Mouse (Mus musculus): Measurements from ENCODE around the gene Endou. TPM values are rescaled to one million over a fixed set of nuclear protein-coding genes. Genes with fewer than 3 reads are reported as not detected.

Endou gene
- polyA plus RNA-seq (2016; fragmentation: Nextera tagmentation; extraction: Ambion mirVana) = 0.11 and 0.18 TPM in 2 replicates

DNA sequence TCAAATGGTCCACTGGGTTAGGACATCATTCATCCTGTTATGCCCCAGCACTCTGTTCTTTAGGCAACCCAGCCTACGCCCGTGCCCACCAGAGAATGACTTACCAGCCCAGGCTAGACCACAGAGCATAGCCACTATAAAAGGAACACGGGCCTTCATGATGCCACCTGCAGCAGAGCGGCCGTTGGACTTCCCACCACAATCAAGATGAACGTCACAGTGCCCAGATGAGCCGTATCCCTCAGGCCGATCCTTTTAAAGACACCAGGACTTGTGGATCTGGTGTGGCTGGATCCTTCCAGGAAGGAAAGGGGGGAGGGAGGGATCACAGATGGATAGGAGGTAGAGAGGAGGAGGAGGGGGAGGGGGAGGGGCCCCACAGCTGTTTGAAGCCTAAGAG, at the start of gene Endou:
Endou (minus strand) TSS at position 229 of the 400 bp plus-strand sequence.
- Histone ChIP-seq H3K4me1 (peaks cover 8% of the 10 kb centered on the region), H3K27ac (no peak within 1 kb of the TSS), H3K9me3 (no peaks in the 10 kb centered on the region), H3K4me3 (no peak within 1 kb of the TSS), H3K27me3 (ENCODE audit: insufficient read depth, poor library complexity, severe bottlenecking) (peaks cover 14% of the 10 kb centered on the region; the same call in 1 of the 2 replicates), H3K36me3 (no peaks in the 10 kb centered on the region)
- no peak for DNase-seq (ENCODE audit: low spot score)
- WGBS = 84% methylated on average over 8 of the region's 8 CpGs

DNA sequence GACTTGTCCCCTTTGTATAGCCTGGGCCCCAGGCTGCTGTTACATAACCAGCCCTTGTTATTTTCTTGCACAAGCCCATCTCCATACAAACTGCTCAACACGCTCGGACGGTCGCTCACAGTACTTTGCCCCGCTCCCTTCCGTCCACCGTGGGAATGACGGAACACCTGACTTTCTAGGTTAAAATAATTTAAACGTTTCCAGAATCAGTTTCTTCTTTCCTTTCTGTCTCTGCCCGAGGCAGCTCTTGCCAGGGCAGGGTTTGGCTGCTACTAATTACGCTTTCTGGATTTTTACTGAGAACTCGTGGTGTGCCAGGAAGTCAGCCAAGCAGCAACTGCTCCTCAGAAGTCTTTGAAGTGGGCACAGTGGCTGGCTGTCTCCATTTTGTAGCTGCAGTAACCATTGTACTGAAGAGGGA, 49.5 kb upstream of the Endou start:
- Histone ChIP-seq H3K4me1 (peaks cover 48% of the 10 kb centered on the region), H3K27me3 (ENCODE audit: insufficient read depth, poor library complexity, severe bottlenecking) (peaks cover 7% of the 10 kb centered on the region; the same call in 1 of the 2 replicates), H3K27ac (0 out of 2 replicates have a peak overlapping the region, but pooled peaks have one; percentile 19), H3K9me3 (no peaks in the 10 kb centered on the region), H3K36me3 (no peaks in the 10 kb centered on the region), H3K4me3 (no peak overlapping the region)
- 86% methylated on average over 12 of the region's 12 CpGs for WGBS
- no peak for DNase-seq (ENCODE audit: low spot score)

DNA sequence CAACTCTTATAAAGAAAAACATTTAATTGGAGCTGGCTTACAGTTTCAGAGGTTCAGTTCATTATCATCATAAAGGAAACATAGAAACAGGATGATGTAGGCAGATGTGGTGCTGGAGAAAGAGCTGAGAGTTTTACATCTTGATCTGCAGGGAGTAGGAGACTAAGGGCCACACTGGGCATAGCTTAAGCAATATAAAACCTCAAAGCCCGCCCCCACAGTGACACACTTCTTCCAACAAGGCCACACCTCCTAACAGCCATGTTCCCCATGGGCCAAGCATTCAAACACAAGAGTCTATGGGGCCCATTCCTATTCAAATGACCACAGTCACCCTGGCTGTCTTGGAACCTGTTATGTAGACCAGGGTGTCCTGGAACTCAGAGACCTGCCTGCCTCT, 48.4 kb upstream of the Endou start:
- Histone ChIP-seq H3K27ac (no peak overlapping the region), H3K4me3 (no peak overlapping the region), H3K9me3 (no peaks in the 10 kb centered on the region), H3K4me1 (peaks cover 53% of the 10 kb centered on the region), H3K27me3 (ENCODE audit: insufficient read depth, poor library complexity, severe bottlenecking) (peaks cover 17% of the 10 kb centered on the region), H3K36me3 (no peaks in the 10 kb centered on the region)
- no peak for DNase-seq (ENCODE audit: low spot score)
- 89% methylated on average over 1 of the region's 1 CpGs for WGBS

DNA sequence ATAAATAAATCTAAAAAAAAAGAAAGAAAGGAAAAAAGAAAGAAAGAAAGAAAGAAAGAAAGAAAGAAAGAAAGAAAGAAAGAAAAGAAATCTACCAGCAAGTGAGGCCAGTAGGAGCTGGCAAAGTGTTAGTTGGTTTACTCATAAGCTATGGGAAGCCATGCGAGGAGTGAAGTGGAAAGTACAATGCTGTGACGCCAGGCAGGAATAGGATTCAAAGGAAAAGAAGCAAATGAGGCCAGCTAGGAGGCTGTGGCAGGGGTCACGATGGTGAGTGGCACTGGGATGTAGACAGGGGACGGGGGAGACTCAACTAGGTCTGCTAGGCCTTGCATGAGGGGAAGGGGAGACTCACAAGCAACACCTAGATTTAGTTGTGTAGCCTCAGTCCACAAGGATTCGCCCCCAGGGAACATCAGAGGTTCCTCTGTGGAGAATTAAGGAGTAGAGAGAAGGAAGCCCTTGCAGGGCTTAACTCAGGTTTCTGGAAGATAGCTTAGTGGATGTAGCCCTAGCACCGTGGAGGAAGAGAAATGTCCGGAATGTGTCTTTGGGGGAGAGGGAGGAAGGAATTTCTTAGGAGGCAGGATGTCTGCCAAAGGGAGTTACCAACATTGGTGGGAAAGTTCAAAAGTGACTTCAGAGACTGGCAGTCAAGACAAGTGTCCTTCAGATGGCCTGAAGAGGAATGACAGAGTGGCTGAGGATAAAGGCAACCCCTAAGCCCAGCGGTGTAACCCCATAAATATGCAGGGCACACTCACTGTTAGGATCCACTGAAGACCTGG, 47.4 kb upstream of the Endou start, which contains the start of gene Slc48a1:
Slc48a1 (plus strand) TSS at position 210 of the 788 bp plus-strand sequence.
- no peak within 1 kb of the TSS for H3K4me3 ChIP-seq
- H3K36me3 ChIP-seq = no peaks in the 10 kb centered on the region
- peaks cover 55% of the 10 kb centered on the region for H3K4me1 ChIP-seq
- 55% methylated on average over 8 of the region's 8 CpGs for WGBS
- H3K27ac ChIP-seq = peak within 1 kb of the TSS; percentile 70
- peaks cover 17% of the 10 kb centered on the region for H3K27me3 ChIP-seq (ENCODE audit: insufficient read depth, poor library complexity, severe bottlenecking)
- no peak for DNase-seq (ENCODE audit: low spot score)
- H3K9me3 ChIP-seq = no peaks in the 10 kb centered on the region

DNA sequence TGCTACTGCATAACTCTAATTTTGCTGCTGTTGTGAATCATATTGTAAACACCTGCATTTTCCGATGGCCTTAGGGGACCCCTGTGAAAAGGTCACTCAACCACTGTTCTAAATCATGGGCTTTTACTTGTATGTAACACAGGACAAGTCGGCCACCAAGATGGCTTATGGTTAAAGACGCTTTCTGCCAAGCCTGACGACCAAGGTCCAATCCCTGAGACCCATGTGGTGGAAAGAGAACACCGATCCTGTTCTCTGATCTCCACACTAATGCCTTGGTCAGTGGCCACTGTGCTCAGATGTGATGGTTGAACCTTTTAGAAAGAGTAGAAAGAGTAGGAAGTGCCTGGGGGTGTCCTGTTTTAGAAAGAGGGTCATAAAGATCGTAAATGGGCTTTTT, 45.8 kb upstream of the Endou start:
- no peak for DNase-seq (ENCODE audit: low spot score)
- no peaks in the 10 kb centered on the region for H3K36me3 ChIP-seq
- H3K9me3 ChIP-seq = no peaks in the 10 kb centered on the region
- H3K27ac ChIP-seq = no peak overlapping the region
- WGBS = 81% methylated on average over 6 of the region's 6 CpGs
- H3K4me3 ChIP-seq = no peak overlapping the region
- peaks cover 17% of the 10 kb centered on the region for H3K27me3 ChIP-seq (ENCODE audit: insufficient read depth, poor library complexity, severe bottlenecking)
- peaks cover 57% of the 10 kb centered on the region for H3K4me1 ChIP-seq

DNA sequence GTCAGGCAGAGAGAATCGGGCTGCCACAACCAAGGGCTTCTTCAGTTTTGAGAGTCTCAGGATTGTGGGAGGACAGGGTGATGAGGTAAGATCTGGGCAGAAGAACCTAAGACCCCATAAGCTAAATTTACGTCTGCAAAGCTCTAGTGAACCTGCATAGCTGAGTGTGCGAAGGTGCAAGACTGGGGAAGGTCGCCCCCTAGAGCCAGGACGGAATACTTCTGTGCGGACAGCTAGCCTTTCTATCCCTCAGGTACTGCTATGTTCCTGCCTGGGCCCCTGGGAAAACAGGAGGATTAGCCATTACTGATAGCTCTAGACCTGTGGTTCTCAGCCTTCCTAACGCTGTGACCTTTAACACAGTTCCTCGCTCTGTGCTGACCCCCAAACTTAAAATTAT, 45.4 kb upstream of the Endou start:
- peak overlapping the region; percentile 22 for H3K4me3 ChIP-seq
- H3K9me3 ChIP-seq = no peaks in the 10 kb centered on the region
- H3K36me3 ChIP-seq = no peaks in the 10 kb centered on the region
- WGBS = 8% methylated on average over 8 of the region's 8 CpGs
- H3K27ac ChIP-seq = no peak overlapping the region
- peaks cover 54% of the 10 kb centered on the region for H3K4me1 ChIP-seq
- peaks cover 19% of the 10 kb centered on the region for H3K27me3 ChIP-seq (ENCODE audit: insufficient read depth, poor library complexity, severe bottlenecking)
- no peak for DNase-seq (ENCODE audit: low spot score)

DNA sequence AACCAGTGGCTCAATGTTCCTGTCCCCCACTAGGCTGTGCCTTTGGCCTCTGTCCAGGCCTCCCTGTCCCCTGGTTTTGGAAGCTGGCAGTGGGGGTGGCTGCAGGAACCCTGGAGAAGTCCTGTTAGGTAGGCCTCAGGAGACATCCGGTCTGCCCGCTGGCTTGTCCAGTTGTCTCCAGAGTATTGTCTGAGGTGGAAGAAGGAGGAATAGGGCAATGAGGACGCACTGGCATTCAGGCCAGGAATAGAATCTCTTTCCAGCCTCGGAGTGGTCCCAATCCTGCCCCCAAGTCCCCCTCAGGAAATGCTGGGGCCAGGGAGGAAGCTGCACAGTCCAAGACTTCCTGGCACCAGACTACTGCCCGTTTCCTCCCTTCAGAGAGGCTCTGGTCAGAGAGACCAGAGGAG, 42.8 kb upstream of the Endou start:
- Histone ChIP-seq H3K27ac (peak overlapping the region; percentile 88), H3K36me3 (no peaks in the 10 kb centered on the region), H3K4me1 (peaks cover 50% of the 10 kb centered on the region), H3K9me3 (no peaks in the 10 kb centered on the region), H3K27me3 (ENCODE audit: insufficient read depth, poor library complexity, severe bottlenecking) (peaks cover 45% of the 10 kb centered on the region), H3K4me3 (peak overlapping the region; percentile 23)
- DNase-seq (ENCODE audit: low spot score) = no peak
- 54% methylated on average over 5 of the region's 5 CpGs for WGBS

DNA sequence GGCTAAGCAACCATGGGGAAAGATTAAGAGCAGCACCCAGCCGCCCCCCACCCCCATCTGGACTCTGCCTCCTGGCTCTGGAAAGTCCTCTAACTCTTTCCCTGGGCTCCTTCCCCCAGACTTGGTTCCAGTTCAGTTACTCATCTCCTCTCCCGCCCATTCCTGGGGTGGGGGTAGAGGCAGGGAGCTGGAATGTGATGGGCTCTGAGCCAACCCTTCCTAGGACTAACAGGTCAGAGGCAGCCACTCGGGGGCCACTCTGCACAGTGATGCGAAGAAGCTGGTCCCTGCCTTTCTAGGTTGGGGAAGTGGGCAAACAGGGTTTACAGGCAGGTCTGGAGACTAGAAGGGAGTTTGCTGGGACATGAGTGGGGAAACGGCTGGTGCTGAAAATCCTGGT, 42.0 kb upstream of the Endou start:
- Histone ChIP-seq H3K27ac (peak overlapping the region; percentile 88), H3K9me3 (no peaks in the 10 kb centered on the region), H3K27me3 (ENCODE audit: insufficient read depth, poor library complexity, severe bottlenecking) (peaks cover 48% of the 10 kb centered on the region), H3K4me3 (peak overlapping the region; percentile 23), H3K36me3 (no peaks in the 10 kb centered on the region), H3K4me1 (peaks cover 49% of the 10 kb centered on the region)
- peak; percentile 91 for DNase-seq (ENCODE audit: low spot score)
- 18% methylated on average over 5 of the region's 5 CpGs for WGBS

DNA sequence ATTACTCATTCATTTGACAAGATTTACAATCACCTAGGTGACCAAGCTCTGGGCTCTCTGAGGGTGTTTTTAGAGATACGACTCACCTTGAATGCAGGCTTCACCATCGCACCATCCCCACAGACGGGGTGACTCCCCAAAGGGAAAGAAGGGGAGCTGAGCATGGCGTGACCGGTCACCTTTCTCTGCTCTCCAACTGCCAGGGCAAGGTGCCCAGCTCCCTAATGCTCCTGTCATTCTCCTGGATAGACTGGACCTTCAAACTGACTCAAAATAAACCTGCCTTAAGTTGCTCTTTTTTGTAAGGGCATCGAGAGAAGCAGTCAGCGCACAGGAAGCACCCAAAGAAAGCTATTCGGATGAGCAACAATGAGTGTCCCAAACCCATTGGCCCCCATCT, 39.1 kb upstream of the Endou start:
- peaks cover 66% of the 10 kb centered on the region for H3K27me3 ChIP-seq (ENCODE audit: insufficient read depth, poor library complexity, severe bottlenecking)
- 79% methylated on average over 8 of the region's 8 CpGs for WGBS
- H3K9me3 ChIP-seq = no peaks in the 10 kb centered on the region
- no peaks in the 10 kb centered on the region for H3K36me3 ChIP-seq
- no peak overlapping the region for H3K27ac ChIP-seq
- peaks cover 67% of the 10 kb centered on the region for H3K4me1 ChIP-seq
- no peak for DNase-seq (ENCODE audit: low spot score)
- H3K4me3 ChIP-seq = no peak overlapping the region

DNA sequence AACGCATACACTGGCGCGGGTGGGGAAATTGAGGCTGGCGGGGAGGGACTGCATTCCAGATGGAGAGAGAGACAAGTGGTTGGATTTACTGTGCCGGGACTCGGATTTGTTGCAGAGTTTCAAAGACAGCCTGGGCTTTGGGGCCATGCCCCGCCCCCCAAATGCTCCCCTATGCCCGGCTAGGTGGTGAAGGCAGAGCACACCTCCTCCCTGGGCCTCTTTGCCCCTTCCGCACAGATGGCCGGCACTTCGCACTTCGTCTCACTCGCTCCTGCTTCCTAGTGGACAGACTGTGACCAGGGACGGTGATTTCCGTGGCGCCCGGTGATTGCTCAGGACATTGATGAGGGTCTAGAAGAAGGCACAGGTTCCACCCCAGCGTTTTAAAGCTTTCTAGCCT, 37.1 kb upstream of the Endou start:
- under 1% methylated on average over 18 of the region's 18 CpGs for WGBS
- DNase-seq (ENCODE audit: low spot score) = no peak
- H3K4me3 ChIP-seq = peak overlapping the region; percentile 64
- no peaks in the 10 kb centered on the region for H3K36me3 ChIP-seq
- no peaks in the 10 kb centered on the region for H3K9me3 ChIP-seq
- H3K27ac ChIP-seq = peak overlapping the region; percentile 90
- peaks cover 78% of the 10 kb centered on the region for H3K27me3 ChIP-seq (ENCODE audit: insufficient read depth, poor library complexity, severe bottlenecking)
- peaks cover 64% of the 10 kb centered on the region for H3K4me1 ChIP-seq

DNA sequence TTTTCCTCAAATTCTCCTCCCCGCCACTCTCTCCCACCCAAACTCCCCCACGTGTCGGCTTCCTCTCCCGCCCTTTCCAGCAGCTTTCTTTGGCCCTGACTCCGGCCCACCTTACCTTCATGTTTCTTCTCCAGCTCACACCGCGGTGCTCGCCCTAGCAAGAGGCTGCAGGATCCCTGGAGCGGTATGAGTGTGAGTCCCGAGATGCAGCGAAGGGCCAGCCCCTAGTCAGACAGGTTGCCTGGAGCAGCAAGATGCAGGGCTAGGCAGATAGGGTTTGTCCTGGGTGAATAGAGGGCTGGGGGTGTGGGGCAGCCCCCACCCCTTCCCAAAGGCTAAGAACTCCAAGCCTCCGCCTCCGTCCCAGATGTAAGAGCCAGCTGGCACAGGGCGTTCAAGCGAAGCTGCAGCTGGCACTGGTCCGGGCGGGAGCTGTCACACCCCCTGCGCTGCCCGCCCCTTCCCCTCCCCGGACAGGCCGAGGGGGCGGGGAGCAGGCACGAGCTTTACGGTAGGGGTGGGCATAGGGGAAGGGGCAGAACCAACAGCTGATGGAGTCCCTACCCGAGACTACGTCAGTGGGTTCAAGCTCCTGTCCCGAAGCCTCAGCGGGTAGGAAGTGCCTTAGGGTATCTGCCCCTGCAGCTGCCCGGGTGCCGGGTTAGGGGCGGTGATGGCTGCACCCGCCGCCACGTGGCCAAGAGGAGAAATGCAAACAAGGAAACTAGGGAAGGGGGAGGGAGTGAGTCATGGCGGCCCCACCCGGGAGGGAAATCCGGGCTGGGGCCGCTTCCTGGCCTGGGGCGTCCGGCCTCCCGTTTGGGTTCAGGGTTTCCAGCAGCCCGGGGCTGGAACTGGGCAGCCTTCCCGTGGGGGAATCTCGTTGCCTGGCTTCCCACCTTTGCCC, 36.4 kb upstream of the Endou start, which contains the start of gene Rapgef3:
Rapgef3 (minus strand) TSS at position 693 of the 907 bp plus-strand sequence.
- WGBS = under 1% methylated on average over 44 of the region's 44 CpGs
- DNase-seq (ENCODE audit: low spot score) = peak; percentile 89
- Histone ChIP-seq H3K9me3 (no peaks in the 10 kb centered on the region), H3K4me1 (peaks cover 63% of the 10 kb centered on the region), H3K27ac (peak within 1 kb of the TSS; percentile 90), H3K4me3 (peak within 1 kb of the TSS; percentile 64), H3K27me3 (ENCODE audit: insufficient read depth, poor library complexity, severe bottlenecking) (peaks cover 84% of the 10 kb centered on the region), H3K36me3 (no peaks in the 10 kb centered on the region)

DNA sequence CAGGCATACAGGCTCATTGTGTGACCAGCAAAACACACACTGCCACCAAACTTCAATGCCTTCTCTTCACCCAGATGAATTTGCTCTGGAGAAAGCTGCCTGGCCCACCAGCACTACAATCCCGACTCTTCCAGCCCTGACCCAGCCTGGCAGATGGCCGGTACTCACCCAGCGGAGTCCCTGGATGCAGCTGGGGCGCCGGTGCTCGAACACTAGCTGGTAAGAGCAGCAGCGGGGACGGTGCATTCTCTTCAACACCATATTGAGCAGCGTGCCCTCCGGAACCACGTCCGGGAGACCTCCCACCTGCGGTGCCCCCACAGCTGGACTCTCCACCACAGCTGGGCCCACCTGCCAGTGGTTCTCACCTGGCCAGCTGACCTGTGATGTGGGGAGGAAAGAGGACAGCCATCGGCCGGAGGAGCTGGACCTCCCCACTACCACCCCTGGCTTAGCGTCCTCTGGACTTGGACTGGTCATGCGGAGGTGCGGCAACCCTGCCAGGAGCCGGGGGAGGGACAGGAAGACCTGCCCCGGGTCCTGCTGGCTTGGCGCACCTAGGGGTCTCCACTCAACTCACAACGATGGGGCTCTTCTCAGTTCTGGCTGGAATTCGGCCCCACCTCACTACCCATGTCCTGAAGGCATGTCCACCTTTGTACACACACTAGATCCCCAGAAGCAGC, 35.6 kb upstream of the Endou start:
- Histone ChIP-seq H3K4me1 (peaks cover 62% of the 10 kb centered on the region), H3K4me3 (peak overlapping the region; percentile 64), H3K27ac (peak overlapping the region; percentile 90), H3K9me3 (no peaks in the 10 kb centered on the region), H3K36me3 (no peaks in the 10 kb centered on the region), H3K27me3 (ENCODE audit: insufficient read depth, poor library complexity, severe bottlenecking) (peaks cover 90% of the 10 kb centered on the region)
- WGBS = 6% methylated on average over 23 of the region's 23 CpGs
- no peak for DNase-seq (ENCODE audit: low spot score)

Measured in heart, embryonic 10.5 days (tissue).